8 mouse cellular contexts compared by ENCODE assay signal in the genomic region with DNA sequence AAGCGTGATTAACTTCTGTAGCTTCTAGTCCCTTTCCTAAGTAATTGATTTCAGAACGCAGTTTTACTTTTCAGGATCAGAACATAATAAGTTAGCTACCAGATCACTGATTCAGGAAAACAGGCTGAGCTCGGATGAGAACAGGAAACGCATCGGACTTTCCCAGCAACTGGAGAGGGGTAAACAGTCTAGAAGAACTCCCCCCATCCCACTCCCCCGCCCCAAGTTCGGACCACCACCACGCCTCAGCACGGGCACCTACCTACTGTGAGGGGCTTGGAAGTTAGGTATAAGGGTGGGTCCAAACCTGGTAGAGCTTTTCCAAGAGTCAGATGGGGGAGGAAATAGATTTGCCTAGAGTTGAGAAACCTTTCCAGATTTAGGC.
DNase-seq lines count a peak whose midpoint lies in the region; ATAC-seq and TF ChIP-seq lines count a peak whose summit lies in the region.

No protein-coding gene starts in this region.

- DNase-seq in layer of hippocampus, adult 9-11 months: peak; percentile 10
- DNase-seq in layer of hippocampus, postnatal 14 days (ENCODE audit: low spot score in 2 of 2): no peak
- DNase-seq in embryonic facial prominence, embryonic 11.5 days (ENCODE audit: low spot score): no peak
- DNase-seq in heart, postnatal 14 days: peak; percentile 23
- DNase-seq in liver, postnatal 0 days: peak; percentile 31
- peak; percentile 28 to 39 for DNase-seq in thymus, postnatal 36 days
- no peak for DNase-seq in right cerebral cortex, postnatal 4 days
- no peak for DNase-seq in ovary, postnatal 36 days (ENCODE audit: low spot score)

- H3K4me1 ChIP-seq in embryonic facial prominence, embryonic 11.5 days (ENCODE audit: control insufficient read depth, insufficient read depth, low read length): peaks cover 5% of the 10 kb centered on the region; the same call in 1 of the 2 replicates
- H3K4me1 ChIP-seq in liver, postnatal 0 days (ENCODE audit: insufficient read depth): peaks cover 29% of the 10 kb centered on the region

- intact Hi-C loops in heart, postnatal 14 days (cut with DNase I): loop anchor here (2.0 kb wide), 1 partner anchor 35 kb away; no protein-coding TSS in a partner anchor

- H3K4me2 ChIP-seq in embryonic facial prominence, embryonic 11.5 days (ENCODE audit: low read depth, low read length): peak overlapping the region; percentile 96
- peak overlapping the region; percentile 98 for H3K4me2 ChIP-seq in liver, postnatal 0 days (ENCODE audit: low read depth, low read length)

- 1% methylated on average over 9 of the region's 9 CpGs for WGBS in embryonic facial prominence, embryonic 11.5 days
- WGBS in liver, postnatal 0 days (ENCODE audit: insufficient replicate concordance): 8% methylated on average over 9 of the region's 9 CpGs

- peak overlapping the region; percentile 82; the same call in 1 of the 2 replicates for H3K9ac ChIP-seq in embryonic facial prominence, embryonic 11.5 days (replicated peaks; ENCODE audit: low read length)
- H3K9ac ChIP-seq in liver, postnatal 0 days (replicated peaks): peak overlapping the region; percentile 98

- H3K27me3 ChIP-seq in embryonic facial prominence, embryonic 11.5 days (ENCODE audit: control insufficient read depth, insufficient read depth, low read length): peaks cover 12% of the 10 kb centered on the region
- H3K27me3 ChIP-seq in liver, postnatal 0 days (ENCODE audit: insufficient read depth, low read length): peaks cover 29% of the 10 kb centered on the region

- no peak for ATAC-seq in embryonic facial prominence, embryonic 11.5 days (replicated peaks; ENCODE audit: insufficient number of reproducible peaks, low FRiP score, low TSS enrichment, low read depth)
- ATAC-seq in liver, postnatal 0 days: no peak

- TF ChIP-seq CTCF in liver, postnatal 0 days (IDR thresholded peaks at IDR 0.05; ENCODE audit: low read depth): no peak

- H3K4me3 ChIP-seq in embryonic facial prominence, embryonic 11.5 days (ENCODE audit: low read depth, low read length): peak overlapping the region; percentile 66
- peak overlapping the region; percentile 87 for H3K4me3 ChIP-seq in liver, postnatal 0 days (ENCODE audit: low read depth, low read length)

- H3K27ac ChIP-seq in embryonic facial prominence, embryonic 11.5 days (replicated peaks; ENCODE audit: low read depth, low read length): no peak overlapping the region
- H3K27ac ChIP-seq in liver, postnatal 0 days (ENCODE audit: low read depth): peak overlapping the region; percentile 99

- no peak for TF ChIP-seq EP300 in liver, postnatal 0 days (IDR thresholded peaks at IDR 0.05; ENCODE audit: low read depth)

- no peaks in the 10 kb centered on the region for H3K9me3 ChIP-seq in embryonic facial prominence, embryonic 11.5 days (replicated peaks; ENCODE audit: control insufficient read depth, low read length)
- no peaks in the 10 kb centered on the region for H3K9me3 ChIP-seq in liver, postnatal 0 days (ENCODE audit: low read length)

- no peaks in the 10 kb centered on the region for H3K36me3 ChIP-seq in embryonic facial prominence, embryonic 11.5 days (replicated peaks; ENCODE audit: control insufficient read depth, insufficient read depth, low read depth, low read length)
- no peaks in the 10 kb centered on the region for H3K36me3 ChIP-seq in liver, postnatal 0 days (replicated peaks; ENCODE audit: insufficient read depth, low read length)

Comparison
In these comparisons a context has a peak if more than half of its experiments do, and no peak if none do; other contexts are left out.
1. DNase-seq: peak in layer of hippocampus, adult 9-11 months (single experiment), heart, postnatal 14 days (2 of 2), liver, postnatal 0 days (single experiment) and thymus, postnatal 36 days (2 of 2); none in layer of hippocampus, postnatal 14 days (0 of 2), embryonic facial prominence, embryonic 11.5 days (single experiment), right cerebral cortex, postnatal 4 days (single experiment) and ovary, postnatal 36 days (single experiment).